Mouse (Mus musculus): ENCODE measurements around the gene Gpm6a. TPM values are rescaled to one million over a fixed set of nuclear protein-coding genes. Genes with fewer than 3 reads are reported as not detected.
"Not testable (repeated sequence)": the region's sequence is repeated elsewhere in the genome, so short reads cannot be mapped to it uniquely, and the experiment has no call there.

Gene Gpm6a
- polyA plus RNA-seq, 1 experiment from 2014 or later = 7.5 TPM

GRCm38 (mm10) chr8:55031099-55031498 is 76.5 kb downstream of the Gpm6a start:
- Histone ChIP-seq H3K9me3 (ENCODE audit: control insufficient read depth, low read length) (no peaks in the 10 kb centered on the region), H3K4me2 (ENCODE audit: low read depth, low read length) (no peak overlapping the region), H3K36me3 (ENCODE audit: control insufficient read depth, insufficient read depth, low read length) (no peaks in the 10 kb centered on the region), H3K4me1 (ENCODE audit: control insufficient read depth, insufficient read depth, low read length) (no peaks in the 10 kb centered on the region), H3K4me3 (ENCODE audit: low read length) (no peak overlapping the region), H3K9ac (ENCODE audit: low read depth, low read length) (no peak overlapping the region), H3K27me3 (replicated peaks; ENCODE audit: control insufficient read depth, insufficient read depth, low read length) (no peaks in the 10 kb centered on the region), H3K27ac (ENCODE audit: low read length) (no peak overlapping the region)
- no peak for ATAC-seq

- no peak overlapping the region for H3K4me3 ChIP-seq (ENCODE audit: low read length)
- no peak overlapping the region for H3K9ac ChIP-seq (ENCODE audit: low read depth, low read length)
- H3K4me1 ChIP-seq (ENCODE audit: control insufficient read depth, insufficient read depth, low read length) = no peaks in the 10 kb centered on the region
- no peaks in the 10 kb centered on the region for H3K36me3 ChIP-seq (ENCODE audit: control insufficient read depth, insufficient read depth, low read length)
- ATAC-seq = no peak
- H3K27ac ChIP-seq (ENCODE audit: low read length) = no peak overlapping the region
- 4% methylated on average over 1 of the region's 1 CpGs for WGBS
- H3K9me3 ChIP-seq (ENCODE audit: control insufficient read depth, low read length) = no peaks in the 10 kb centered on the region
- H3K4me2 ChIP-seq (ENCODE audit: low read depth, low read length) = no peak overlapping the region
- no peaks in the 10 kb centered on the region for H3K27me3 ChIP-seq (replicated peaks; ENCODE audit: control insufficient read depth, insufficient read depth, low read length)
These were observed 79.7 kb downstream of the Gpm6a start for GRCm38 (mm10) chr8:55034309-55034708.

GRCm38 (mm10) chr8:55035416-55035815 is 80.8 kb downstream of the Gpm6a start:
- H3K4me2 ChIP-seq (ENCODE audit: low read depth, low read length) = no peak overlapping the region
- H3K4me3 ChIP-seq (ENCODE audit: low read length) = no peak overlapping the region
- H3K27ac ChIP-seq (ENCODE audit: low read length) = no peak overlapping the region
- H3K9me3 ChIP-seq (ENCODE audit: control insufficient read depth, low read length) = no peaks in the 10 kb centered on the region
- H3K4me1 ChIP-seq (ENCODE audit: control insufficient read depth, insufficient read depth, low read length) = no peaks in the 10 kb centered on the region
- ATAC-seq = no peak
- no peaks in the 10 kb centered on the region for H3K36me3 ChIP-seq (ENCODE audit: control insufficient read depth, insufficient read depth, low read length)
- H3K9ac ChIP-seq (ENCODE audit: low read depth, low read length) = no peak overlapping the region
- no peaks in the 10 kb centered on the region for H3K27me3 ChIP-seq (replicated peaks; ENCODE audit: control insufficient read depth, insufficient read depth, low read length)

GRCm38 (mm10) chr8:55042955-55043354 is 88.3 kb downstream of the Gpm6a start:
- Histone ChIP-seq H3K27ac (ENCODE audit: low read length) (no peak overlapping the region), H3K4me1 (ENCODE audit: control insufficient read depth, insufficient read depth, low read length) (no peaks in the 10 kb centered on the region), H3K27me3 (replicated peaks; ENCODE audit: control insufficient read depth, insufficient read depth, low read length) (no peaks in the 10 kb centered on the region), H3K9ac (ENCODE audit: low read depth, low read length) (no peak overlapping the region), H3K9me3 (ENCODE audit: control insufficient read depth, low read length) (no peaks in the 10 kb centered on the region), H3K36me3 (ENCODE audit: control insufficient read depth, insufficient read depth, low read length) (no peaks in the 10 kb centered on the region), H3K4me2 (ENCODE audit: low read depth, low read length) (no peak overlapping the region), H3K4me3 (ENCODE audit: low read length) (no peak overlapping the region)
- ATAC-seq = no peak
- 67% methylated on average over 1 of the region's 1 CpGs for WGBS

- no peak for ATAC-seq
- WGBS = 80% methylated on average over 3 of the region's 3 CpGs
- Histone ChIP-seq H3K9ac (ENCODE audit: low read depth, low read length) (no peak overlapping the region), H3K4me2 (ENCODE audit: low read depth, low read length) (no peak overlapping the region), H3K27me3 (replicated peaks; ENCODE audit: control insufficient read depth, insufficient read depth, low read length) (no peaks in the 10 kb centered on the region), H3K9me3 (ENCODE audit: control insufficient read depth, low read length) (no peaks in the 10 kb centered on the region), H3K4me1 (ENCODE audit: control insufficient read depth, insufficient read depth, low read length) (no peaks in the 10 kb centered on the region), H3K27ac (ENCODE audit: low read length) (no peak overlapping the region), H3K4me3 (ENCODE audit: low read length) (no peak overlapping the region), H3K36me3 (ENCODE audit: control insufficient read depth, insufficient read depth, low read length) (no peaks in the 10 kb centered on the region)
These were observed 93.8 kb downstream of the Gpm6a start for GRCm38 (mm10) chr8:55048396-55048795.

GRCm38 (mm10) chr8:55049979-55050378 is 95.3 kb downstream of the Gpm6a start:
- no peak overlapping the region for H3K4me3 ChIP-seq (ENCODE audit: low read length)
- no peak overlapping the region for H3K27ac ChIP-seq (ENCODE audit: low read length)
- 75% methylated on average over 4 of the region's 4 CpGs for WGBS
- H3K27me3 ChIP-seq (replicated peaks; ENCODE audit: control insufficient read depth, insufficient read depth, low read length) = no peaks in the 10 kb centered on the region
- no peaks in the 10 kb centered on the region for H3K4me1 ChIP-seq (ENCODE audit: control insufficient read depth, insufficient read depth, low read length)
- no peak overlapping the region for H3K4me2 ChIP-seq (ENCODE audit: low read depth, low read length)
- no peaks in the 10 kb centered on the region for H3K9me3 ChIP-seq (ENCODE audit: control insufficient read depth, low read length)
- no peaks in the 10 kb centered on the region for H3K36me3 ChIP-seq (ENCODE audit: control insufficient read depth, insufficient read depth, low read length)
- ATAC-seq = no peak
- H3K9ac ChIP-seq (ENCODE audit: low read depth, low read length) = no peak overlapping the region

GRCm38 (mm10) chr8:55068811-55069210 is 114.2 kb downstream of the Gpm6a start:
- not testable (repeated sequence) for H3K27me3 ChIP-seq (replicated peaks; ENCODE audit: control insufficient read depth, insufficient read depth, low read length); H3K4me3 ChIP-seq (ENCODE audit: low read length); H3K9me3 ChIP-seq (ENCODE audit: control insufficient read depth, low read length); H3K27ac ChIP-seq (ENCODE audit: low read length); ATAC-seq; H3K36me3 ChIP-seq (ENCODE audit: control insufficient read depth, insufficient read depth, low read length); H3K4me2 ChIP-seq (ENCODE audit: low read depth, low read length); H3K4me1 ChIP-seq (ENCODE audit: control insufficient read depth, insufficient read depth, low read length); H3K9ac ChIP-seq (ENCODE audit: low read depth, low read length)
- WGBS = 87% methylated on average over 2 of the region's 2 CpGs

GRCm38 (mm10) chr8:55073481-55073880 is 118.8 kb downstream of the Gpm6a start:
- Histone ChIP-seq H3K4me1 (ENCODE audit: control insufficient read depth, insufficient read depth, low read length) (no peaks in the 10 kb centered on the region), H3K36me3 (ENCODE audit: control insufficient read depth, insufficient read depth, low read length) (no peaks in the 10 kb centered on the region), H3K9ac (ENCODE audit: low read depth, low read length) (no peak overlapping the region), H3K4me2 (ENCODE audit: low read depth, low read length) (no peak overlapping the region), H3K4me3 (ENCODE audit: low read length) (no peak overlapping the region), H3K27me3 (replicated peaks; ENCODE audit: control insufficient read depth, insufficient read depth, low read length) (no peaks in the 10 kb centered on the region), H3K27ac (ENCODE audit: low read length) (no peak overlapping the region), H3K9me3 (ENCODE audit: control insufficient read depth, low read length) (no peaks in the 10 kb centered on the region)
- no peak for ATAC-seq
- 91% methylated on average over 10 of the region's 10 CpGs for WGBS

- no peak overlapping the region for H3K4me3 ChIP-seq (ENCODE audit: low read length)
- H3K27ac ChIP-seq (ENCODE audit: low read length) = no peak overlapping the region
- no peaks in the 10 kb centered on the region for H3K36me3 ChIP-seq (ENCODE audit: control insufficient read depth, insufficient read depth, low read length)
- ATAC-seq = no peak
- no peaks in the 10 kb centered on the region for H3K27me3 ChIP-seq (replicated peaks; ENCODE audit: control insufficient read depth, insufficient read depth, low read length)
- no peak overlapping the region for H3K9ac ChIP-seq (ENCODE audit: low read depth, low read length)
- no peaks in the 10 kb centered on the region for H3K4me1 ChIP-seq (ENCODE audit: control insufficient read depth, insufficient read depth, low read length)
- no peak overlapping the region for H3K4me2 ChIP-seq (ENCODE audit: low read depth, low read length)
- no peaks in the 10 kb centered on the region for H3K9me3 ChIP-seq (ENCODE audit: control insufficient read depth, low read length)
These were observed 147.6 kb downstream of the Gpm6a start for GRCm38 (mm10) chr8:55102195-55102594.

- Histone ChIP-seq H3K4me2 (ENCODE audit: low read depth, low read length) (no peak overlapping the region), H3K27me3 (replicated peaks; ENCODE audit: control insufficient read depth, insufficient read depth, low read length) (no peaks in the 10 kb centered on the region), H3K9me3 (ENCODE audit: control insufficient read depth, low read length) (no peaks in the 10 kb centered on the region), H3K9ac (ENCODE audit: low read depth, low read length) (no peak overlapping the region), H3K4me3 (ENCODE audit: low read length) (no peak overlapping the region), H3K36me3 (ENCODE audit: control insufficient read depth, insufficient read depth, low read length) (no peaks in the 10 kb centered on the region), H3K4me1 (ENCODE audit: control insufficient read depth, insufficient read depth, low read length) (no peaks in the 10 kb centered on the region), H3K27ac (ENCODE audit: low read length) (no peak overlapping the region)
- 76% methylated on average over 2 of the region's 2 CpGs for WGBS
- ATAC-seq = no peak
These were observed 148.4 kb downstream of the Gpm6a start for GRCm38 (mm10) chr8:55103065-55103464.
